Mouse (Mus musculus) limb, embryonic 14.5 days (tissue): ENCODE results near the gene Rbfox1. TPM values are rescaled to one million over a fixed set of nuclear protein-coding genes. Genes with fewer than 3 reads are reported as not detected.

ENCODE experiments used
- ATAC-seq: fragments of 200-750 bp; cut with Nextera tagmentation; 2 replicates; pipeline ENCODE4 v1.8.0; 2017; ENCODE audit warnings: low read depth, moderate number of reproducible peaks, moderate TSS enrichment; ENCODE audit not compliant: low FRiP score
- DNase-seq: peaks from one replicate; pipeline ENCODE4 v3.0.0-alpha.2; 2015; ENCODE audit warnings: low spot score
- H3K27ac ChIP-seq: fragments of 300-500 bp; sonication (generic); replicated peaks from 2 replicates; pipeline ENCODE4 v1.5.1; 2014; ENCODE audit warnings: low read depth, mild to moderate bottlenecking, low read length, moderate library complexity, mixed read lengths
- H3K27me3 ChIP-seq: fragments of 300-500 bp; sonication (generic); 2 replicates; pipeline ENCODE4 v1.6.1; 2014; ENCODE audit warnings: low read length, mixed read lengths; ENCODE audit not compliant: control insufficient read depth, insufficient read depth
- H3K36me3 ChIP-seq: fragments of 300-500 bp; sonication (generic); 2 replicates; pipeline ENCODE4 v1.6.1; 2014; ENCODE audit warnings: mild to moderate bottlenecking, low read length, moderate library complexity, mixed read lengths; ENCODE audit not compliant: control insufficient read depth, insufficient read depth
- H3K4me1 ChIP-seq: fragments of 300-500 bp; sonication (generic); 2 replicates; pipeline ENCODE4 v1.6.1; 2014; ENCODE audit warnings: antibody characterized with exemption, low read length, mixed read lengths; ENCODE audit not compliant: control insufficient read depth, insufficient read depth
- H3K4me2 ChIP-seq: fragments of 300-500 bp; sonication (generic); replicated peaks from 2 replicates; pipeline ENCODE4 v1.6.1; 2014; ENCODE audit warnings: low read depth, mild to moderate bottlenecking, low read length, moderate library complexity; ENCODE audit not compliant: severe bottlenecking
- H3K4me3 ChIP-seq: fragments of 300-500 bp; sonication (generic); replicated peaks from 2 replicates; pipeline ENCODE4 v1.5.1; 2014; ENCODE audit warnings: low read length
- H3K9ac ChIP-seq: fragments of 300-500 bp; sonication (generic); 2 replicates; pipeline ENCODE4 v1.6.1; 2014; ENCODE audit warnings: mild to moderate bottlenecking, low read depth, low read length, moderate library complexity; ENCODE audit not compliant: severe bottlenecking
- H3K9me3 ChIP-seq: fragments of 300-500 bp; sonication (generic); 2 replicates; pipeline ENCODE4 v1.6.1; 2016; ENCODE audit warnings: low read length; ENCODE audit not compliant: control insufficient read depth
- POLR2A ChIP-seq: fragments of 200-500 bp; IDR thresholded peaks from 2 replicates; pipeline ENCODE4 v1.8.0; 2012; ENCODE audit warnings: inconsistent platforms, mild to moderate bottlenecking, moderate library complexity, borderline replicate concordance; ENCODE audit not compliant: insufficient read depth, insufficient read length; ENCODE audit errors: extremely low read depth
- WGBS: fragments of 180-500 bp; shearing (Covaris S2); extraction: QIAGEN DNeasy Blood & Tissue Kit; methylation state at CpG from one replicate; pipeline ENCODE4 v1.1.7; 2014; 5-methylcytosine and 5-hydroxymethylcytosine counted together
- polyA plus RNA-seq, 2 experiments: library from polyadenylated mRNA; depleted of rRNA in 1 of 2; stranded (reverse) in 1 of 2; unstranded in 1 of 2; fragments of >200 nt; fragmentation: Nextera tagmentation in 1 of 2; extraction: Ambion mirVana in 1 of 2; gene quantifications; 2 replicates each; pipeline versions ENCODE4 v1.2.1 to v1.2.3; 2012 to 2014

The Rbfox1 gene
- polyA plus RNA-seq, 2 experiments, result 3.8 to 6.0 TPM

DNA sequence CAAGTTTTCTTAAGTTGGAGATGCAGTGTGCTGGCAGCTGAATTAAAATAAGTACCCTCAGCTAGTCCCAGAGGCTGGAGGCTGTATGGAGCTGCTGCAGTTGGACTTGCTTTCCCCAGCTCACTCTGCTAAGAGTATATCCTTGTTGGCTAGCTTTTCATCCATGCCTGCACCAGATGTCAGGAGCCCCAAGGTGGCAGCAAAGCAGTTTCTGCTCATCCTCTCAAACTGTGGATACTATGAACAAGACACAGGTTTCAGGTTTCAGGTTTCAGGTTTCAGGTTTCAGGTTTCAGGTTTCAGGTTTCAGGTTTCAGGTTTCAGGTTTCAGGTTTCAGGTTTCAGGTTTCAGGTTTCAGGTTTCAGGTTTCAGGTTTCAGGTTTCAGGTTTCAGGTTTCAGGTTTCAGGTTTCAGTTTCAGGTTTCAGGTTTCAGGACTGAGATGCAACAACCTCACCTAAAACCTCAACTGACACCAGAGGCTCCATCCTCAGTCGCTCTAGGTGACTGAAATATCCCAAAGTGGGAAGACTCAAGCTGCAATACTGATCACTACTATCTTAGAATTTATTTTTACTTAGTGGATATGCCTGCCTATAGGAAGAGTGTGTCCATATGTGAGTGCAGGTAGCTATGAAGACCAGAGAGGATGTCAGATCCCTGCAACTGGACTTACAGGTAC lies 801.1 kb downstream of the Rbfox1 start:
- Histone ChIP-seq H3K36me3 (no peaks in the 10 kb centered on the region), H3K9me3 (no peaks in the 10 kb centered on the region), H3K4me2 (no peak overlapping the region), H3K4me1 (no peaks in the 10 kb centered on the region), H3K27ac (no peak overlapping the region), H3K27me3 (no peaks in the 10 kb centered on the region), H3K9ac (no peak overlapping the region), H3K4me3 (no peak overlapping the region)
- no peak for TF ChIP-seq POLR2A
- WGBS, result 94% methylated on average over 1 of the region's 1 CpGs
- ATAC-seq, result no peak
- DNase-seq, result no peak

GRCm38 (mm10) chr16:6704847-6705246 lies 819.7 kb downstream of the Rbfox1 start:
- Histone ChIP-seq H3K36me3 (no peaks in the 10 kb centered on the region), H3K4me3 (no peak overlapping the region), H3K27ac (no peak overlapping the region), H3K4me2 (no peak overlapping the region), H3K9me3 (no peaks in the 10 kb centered on the region), H3K9ac (no peak overlapping the region), H3K27me3 (no peaks in the 10 kb centered on the region), H3K4me1 (no peaks in the 10 kb centered on the region)
- DNase-seq (no peak), ATAC-seq (no peak)
- WGBS, result 80% methylated on average over 5 of the region's 5 CpGs
- no peak for TF ChIP-seq POLR2A

GRCm38 (mm10) chr16:6712341-6712740 lies 827.2 kb downstream of the Rbfox1 start:
- no peaks in the 10 kb centered on the region for H3K9me3 ChIP-seq
- no peaks in the 10 kb centered on the region for H3K4me1 ChIP-seq
- H3K27ac ChIP-seq, result no peak overlapping the region
- DNase-seq (no peak), ATAC-seq (no peak)
- no peak overlapping the region for H3K4me3 ChIP-seq
- no peaks in the 10 kb centered on the region for H3K36me3 ChIP-seq
- TF ChIP-seq POLR2A, result no peak
- H3K4me2 ChIP-seq, result no peak overlapping the region
- H3K27me3 ChIP-seq, result no peaks in the 10 kb centered on the region
- 100% methylated on average over 1 of the region's 1 CpGs for WGBS
- H3K9ac ChIP-seq, result no peak overlapping the region

DNA sequence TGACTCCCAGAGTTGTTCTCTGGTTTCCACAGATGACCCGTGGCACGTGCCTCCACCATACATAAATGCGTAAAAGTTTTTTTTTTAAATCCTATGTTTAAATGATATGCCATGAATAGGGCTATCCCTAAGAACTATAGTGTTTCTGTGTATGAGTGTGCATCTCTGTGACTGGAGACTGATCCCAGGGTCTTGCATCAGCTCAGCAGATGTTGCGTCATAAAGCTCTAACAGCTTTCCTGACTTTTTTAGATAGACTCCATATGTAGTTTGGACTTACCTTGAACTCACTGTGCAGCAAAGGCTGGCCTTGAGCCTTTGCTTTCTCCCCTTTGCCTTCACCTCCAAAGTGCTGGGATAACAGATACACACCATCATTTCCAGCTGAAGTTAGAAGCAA lies 830.1 kb downstream of the Rbfox1 start:
- DNase-seq (no peak), ATAC-seq (no peak)
- Histone ChIP-seq H3K9me3 (no peaks in the 10 kb centered on the region), H3K4me3 (no peak overlapping the region), H3K9ac (no peak overlapping the region), H3K36me3 (no peaks in the 10 kb centered on the region), H3K4me1 (no peaks in the 10 kb centered on the region), H3K4me2 (no peak overlapping the region), H3K27me3 (no peaks in the 10 kb centered on the region), H3K27ac (no peak overlapping the region)
- WGBS, result 84% methylated on average over 4 of the region's 4 CpGs
- TF ChIP-seq POLR2A, result no peak

- 72% methylated on average over 9 of the region's 9 CpGs for WGBS
- no peak for ATAC-seq
- H3K4me2 ChIP-seq, result no peak overlapping the region
- TF ChIP-seq POLR2A, result no peak
- H3K36me3 ChIP-seq, result no peaks in the 10 kb centered on the region
- no peaks in the 10 kb centered on the region for H3K9me3 ChIP-seq
- H3K9ac ChIP-seq, result no peak overlapping the region
- H3K4me3 ChIP-seq, result no peak overlapping the region
- DNase-seq, result no peak
- no peak overlapping the region for H3K27ac ChIP-seq
- no peaks in the 10 kb centered on the region for H3K27me3 ChIP-seq
- H3K4me1 ChIP-seq, result no peaks in the 10 kb centered on the region
Observed at GRCm38 (mm10) chr16:6716214-6716911, 831.2 kb downstream of the Rbfox1 start.
